Mouse (Mus musculus): ENCODE data around the gene Itgb3bp. TPM values are rescaled to one million over a fixed set of nuclear protein-coding genes. Genes with fewer than 3 reads are reported as not detected.

Gene Itgb3bp
- 6.6 and 7.8 TPM in 2 replicates for polyA plus RNA-seq (2012; ENCODE audit: insufficient read depth, insufficient read length, missing spikeins)

GRCm38 (mm10) chr4:99929613-99930517 is at the start of gene Itgb3bp:
Itgb3bp (minus strand) TSS chr4:99929813.
- H3K4me3 ChIP-seq (ENCODE audit: insufficient read depth, low read length), result peak within 1 kb of the TSS; percentile 90
- H3K27ac ChIP-seq (ENCODE audit: insufficient read depth, low read depth, low read length), result peak within 1 kb of the TSS; percentile 77
- TF ChIP-seq CTCF (IDR thresholded peaks at IDR 0.05; ENCODE audit: low read depth, low read length) (no peak), POLR2A (IDR thresholded peaks at IDR 0.05; ENCODE audit: borderline replicate concordance, low read depth, low read length) (no peak)
- H3K4me1 ChIP-seq (ENCODE audit: control insufficient read depth, insufficient read depth, low read length), result peaks cover 29% of the 10 kb centered on the region

- no peak for TF ChIP-seq POLR2A (IDR thresholded peaks at IDR 0.05; ENCODE audit: borderline replicate concordance, low read depth, low read length)
- no peak for TF ChIP-seq CTCF (IDR thresholded peaks at IDR 0.05; ENCODE audit: low read depth, low read length)
- no peak overlapping the region for H3K27ac ChIP-seq (ENCODE audit: insufficient read depth, low read depth, low read length)
- H3K4me3 ChIP-seq (ENCODE audit: insufficient read depth, low read length), result no peak overlapping the region
- H3K4me1 ChIP-seq (ENCODE audit: control insufficient read depth, insufficient read depth, low read length), result no peaks in the 10 kb centered on the region
Observed at GRCm38 (mm10) chr4:99979326-99979725, 49.7 kb upstream of the Itgb3bp start.

- no peak overlapping the region for H3K27ac ChIP-seq (ENCODE audit: insufficient read depth, low read depth, low read length)
- H3K4me1 ChIP-seq (ENCODE audit: control insufficient read depth, insufficient read depth, low read length), result peaks cover 13% of the 10 kb centered on the region
Observed at GRCm38 (mm10) chr4:99974375-99974774, 44.8 kb upstream of the Itgb3bp start.

GRCm38 (mm10) chr4:99973931-99974330 is 44.3 kb upstream of the Itgb3bp start:
- Histone ChIP-seq H3K4me1 (ENCODE audit: control insufficient read depth, insufficient read depth, low read length) (peaks cover 13% of the 10 kb centered on the region), H3K27ac (ENCODE audit: insufficient read depth, low read depth, low read length) (no peak overlapping the region), H3K4me3 (ENCODE audit: insufficient read depth, low read length) (no peak overlapping the region)
- TF ChIP-seq POLR2A (IDR thresholded peaks at IDR 0.05; ENCODE audit: borderline replicate concordance, low read depth, low read length) (no peak), CTCF (IDR thresholded peaks at IDR 0.05; ENCODE audit: low read depth, low read length) (no peak)

More at GRCm38 (mm10) chr4:99974375-99974774, 44.8 kb upstream of the Itgb3bp start:
- H3K4me3 ChIP-seq (ENCODE audit: insufficient read depth, low read length), result no peak overlapping the region
- TF ChIP-seq POLR2A (IDR thresholded peaks at IDR 0.05; ENCODE audit: borderline replicate concordance, low read depth, low read length) (no peak), CTCF (IDR thresholded peaks at IDR 0.05; ENCODE audit: low read depth, low read length) (no peak)

GRCm38 (mm10) chr4:99972886-99973285 is 43.3 kb upstream of the Itgb3bp start:
- TF ChIP-seq POLR2A (IDR thresholded peaks at IDR 0.05; ENCODE audit: borderline replicate concordance, low read depth, low read length) (no peak), CTCF (IDR thresholded peaks at IDR 0.05; ENCODE audit: low read depth, low read length) (no peak)
- H3K27ac ChIP-seq (ENCODE audit: insufficient read depth, low read depth, low read length), result no peak overlapping the region
- H3K4me1 ChIP-seq (ENCODE audit: control insufficient read depth, insufficient read depth, low read length), result peaks cover 13% of the 10 kb centered on the region
- no peak overlapping the region for H3K4me3 ChIP-seq (ENCODE audit: insufficient read depth, low read length)

GRCm38 (mm10) chr4:99970097-99970496 is 40.5 kb upstream of the Itgb3bp start:
- H3K4me3 ChIP-seq (ENCODE audit: insufficient read depth, low read length), result no peak overlapping the region
- no peak for TF ChIP-seq CTCF (IDR thresholded peaks at IDR 0.05; ENCODE audit: low read depth, low read length)
- TF ChIP-seq POLR2A (IDR thresholded peaks at IDR 0.05; ENCODE audit: borderline replicate concordance, low read depth, low read length), result no peak
- no peak overlapping the region for H3K27ac ChIP-seq (ENCODE audit: insufficient read depth, low read depth, low read length)
- H3K4me1 ChIP-seq (ENCODE audit: control insufficient read depth, insufficient read depth, low read length), result peaks cover 13% of the 10 kb centered on the region

GRCm38 (mm10) chr4:99969328-99969727 is 39.7 kb upstream of the Itgb3bp start:
- no peak overlapping the region for H3K4me3 ChIP-seq (ENCODE audit: insufficient read depth, low read length)
- H3K4me1 ChIP-seq (ENCODE audit: control insufficient read depth, insufficient read depth, low read length), result peaks cover 13% of the 10 kb centered on the region
- H3K27ac ChIP-seq (ENCODE audit: insufficient read depth, low read depth, low read length), result no peak overlapping the region
- TF ChIP-seq POLR2A (IDR thresholded peaks at IDR 0.05; ENCODE audit: borderline replicate concordance, low read depth, low read length) (no peak), CTCF (IDR thresholded peaks at IDR 0.05; ENCODE audit: low read depth, low read length) (no peak)

- TF ChIP-seq POLR2A (IDR thresholded peaks at IDR 0.05; ENCODE audit: borderline replicate concordance, low read depth, low read length) (no peak), CTCF (IDR thresholded peaks at IDR 0.05; ENCODE audit: low read depth, low read length) (no peak)
Observed at GRCm38 (mm10) chr4:99966555-99966954, 36.9 kb upstream of the Itgb3bp start.

GRCm38 (mm10) chr4:99959308-99959707 is 29.7 kb upstream of the Itgb3bp start:
- no peak overlapping the region for H3K4me3 ChIP-seq (ENCODE audit: insufficient read depth, low read length)
- TF ChIP-seq POLR2A (IDR thresholded peaks at IDR 0.05; ENCODE audit: borderline replicate concordance, low read depth, low read length) (no peak), CTCF (IDR thresholded peaks at IDR 0.05; ENCODE audit: low read depth, low read length) (no peak)
- H3K4me1 ChIP-seq (ENCODE audit: control insufficient read depth, insufficient read depth, low read length), result peaks cover 15% of the 10 kb centered on the region

More at GRCm38 (mm10) chr4:99966555-99966954, 36.9 kb upstream of the Itgb3bp start:
- Histone ChIP-seq H3K4me1 (ENCODE audit: control insufficient read depth, insufficient read depth, low read length) (0 out of 2 replicates have a peak, but pooled peaks cover 3% of the 10 kb centered on the region), H3K4me3 (ENCODE audit: insufficient read depth, low read length) (no peak overlapping the region), H3K27ac (ENCODE audit: insufficient read depth, low read depth, low read length) (no peak overlapping the region)

More at GRCm38 (mm10) chr4:99959308-99959707, 29.7 kb upstream of the Itgb3bp start:
- H3K27ac ChIP-seq (ENCODE audit: insufficient read depth, low read depth, low read length), result no peak overlapping the region
